Mouse (Mus musculus) neural tube, embryonic 15.5 days (tissue): ENCODE measurements around the gene Bcl10. TPM values are rescaled to one million over a fixed set of nuclear protein-coding genes. Genes with fewer than 3 reads are reported as not detected.

Experiments
- polyA plus RNA-seq: library from polyadenylated mRNA; unstranded; fragments of >200 nt; fragmentation: Nextera tagmentation; extraction: Ambion mirVana; gene quantifications from 2 replicates; pipeline ENCODE4 v1.2.1, GENCODE M21; 2015

Bcl10 gene
- polyA plus RNA-seq, 1 experiment from 2014 or later = 33.9 TPM

Other genes starting within 250 kb of the Bcl10 start
- 108 and 123 TPM in 2 replicates for gene Ddah1, start 164.1 kb upstream of the Bcl10 start, polyA plus RNA-seq
- 70.1 and 79.9 TPM in 2 replicates for gene 2410004B18Rik, start 15.2 kb downstream of the Bcl10 start, polyA plus RNA-seq
- gene Syde2, start 65.1 kb downstream of the Bcl10 start, polyA plus RNA-seq = 0.37 and 0.57 TPM in 2 replicates
- 0.40 and 0.70 TPM in 2 replicates for gene Wdr63, start 185.3 kb downstream of the Bcl10 start, polyA plus RNA-seq
- gene Mcoln3, start 194.6 kb downstream of the Bcl10 start, polyA plus RNA-seq = 0.27 and 0.66 TPM in 2 replicates
- gene Mcoln2, start 227.0 kb downstream of the Bcl10 start, polyA plus RNA-seq = 0.37 and 2.3 TPM in 2 replicates